Mouse (Mus musculus): ENCODE measurements at regions not wholly inside any gene's neighbourhood (a gene's known extent, or its start where the extent isn't known, plus 50 kb on each side); places are given as distances from the start of the nearest gene placed in this dataset.
"Not testable (repeated sequence)": the region's sequence is repeated elsewhere in the genome, so short reads cannot be mapped to it uniquely, and the experiment has no call there.

DNA sequence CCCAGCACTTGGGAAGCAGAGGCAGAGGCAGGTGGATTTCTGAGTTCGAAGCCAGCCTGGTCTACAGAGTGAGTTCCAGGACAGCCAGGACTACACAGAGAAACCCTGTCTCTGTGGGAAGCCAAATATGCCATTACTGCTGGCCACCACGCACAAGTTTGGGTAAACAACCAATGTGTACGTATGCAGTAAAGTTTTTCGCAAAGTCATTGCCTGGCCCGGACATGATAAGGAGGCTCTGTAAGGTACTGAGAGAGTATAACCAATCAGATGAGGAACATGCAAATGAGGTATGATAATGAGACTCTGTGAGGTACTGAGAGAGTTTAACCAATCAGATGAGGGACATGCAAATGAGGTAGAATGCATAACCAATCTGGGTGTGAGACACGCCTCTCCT lies 99.5 kb upstream of the Rps6ka3 start:
- ATAC-seq (ENCODE audit: low FRiP score); H3K4me1 ChIP-seq; H3K4me2 ChIP-seq (replicated peaks); H3K9ac ChIP-seq; H3K27me3 ChIP-seq; H3K36me3 ChIP-seq; H3K27ac ChIP-seq; H3K9me3 ChIP-seq (replicated peaks); H3K4me3 ChIP-seq: not testable (repeated sequence)
- 87% methylated on average over 6 of the region's 6 CpGs for WGBS

DNA sequence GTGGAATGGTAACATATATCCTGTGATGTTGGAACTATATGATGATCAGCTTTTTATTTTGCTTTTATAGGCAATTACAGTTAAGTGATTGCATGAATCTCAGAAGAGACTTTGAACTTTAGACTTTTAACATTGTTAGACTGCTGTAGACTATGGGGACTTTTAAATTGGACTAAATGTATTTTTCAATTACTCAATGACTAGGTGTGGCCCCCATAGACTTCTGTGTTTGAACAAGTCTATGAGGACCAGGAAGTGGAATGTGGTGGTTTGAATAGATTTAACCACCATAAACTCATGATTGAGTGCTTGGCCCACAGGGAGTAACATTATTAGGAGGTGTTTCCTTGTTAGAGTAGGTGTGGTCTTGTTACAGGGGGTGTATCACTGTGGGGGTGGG lies 93.9 kb upstream of the Rps6ka3 start:
- no peaks in the 10 kb centered on the region for H3K27me3 ChIP-seq
- no peak for ATAC-seq (ENCODE audit: low FRiP score)

DNA sequence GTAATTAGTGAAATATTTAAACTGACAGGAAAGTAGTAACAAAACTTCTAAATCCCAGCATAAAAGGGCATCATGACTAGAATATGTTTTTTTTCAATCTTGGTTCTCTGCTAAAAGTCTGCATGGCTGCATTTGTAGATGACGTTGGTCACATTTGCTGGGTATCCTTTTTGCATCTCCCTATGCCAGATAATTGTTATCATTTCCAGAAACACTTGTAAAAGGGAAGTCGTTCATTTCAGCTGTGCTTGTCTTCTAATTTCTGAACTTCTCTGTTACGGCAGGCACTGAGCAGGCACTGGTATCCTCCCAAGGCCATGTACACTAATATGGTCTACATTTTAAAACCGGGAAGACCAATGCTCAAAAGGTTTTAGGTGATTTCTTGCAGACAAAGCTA lies 69.6 kb upstream of the Rps6ka3 start:
- ATAC-seq (ENCODE audit: low FRiP score): no peak
- Histone ChIP-seq H3K4me2 (replicated peaks) (no peak overlapping the region), H3K9me3 (replicated peaks) (no peaks in the 10 kb centered on the region), H3K27me3 (no peaks in the 10 kb centered on the region), H3K27ac (no peak overlapping the region), H3K9ac (no peak overlapping the region), H3K4me1 (no peaks in the 10 kb centered on the region), H3K36me3 (no peaks in the 10 kb centered on the region), H3K4me3 (no peak overlapping the region)
- 83% methylated on average over 4 of the region's 4 CpGs for WGBS

More for the DNA sequence above, 93.9 kb upstream of the Rps6ka3 start:
- Histone ChIP-seq H3K4me1 (no peaks in the 10 kb centered on the region), H3K27ac (no peak overlapping the region), H3K9me3 (replicated peaks) (no peaks in the 10 kb centered on the region), H3K4me3 (no peak overlapping the region), H3K9ac (no peak overlapping the region), H3K36me3 (no peaks in the 10 kb centered on the region), H3K4me2 (replicated peaks) (no peak overlapping the region)

DNA sequence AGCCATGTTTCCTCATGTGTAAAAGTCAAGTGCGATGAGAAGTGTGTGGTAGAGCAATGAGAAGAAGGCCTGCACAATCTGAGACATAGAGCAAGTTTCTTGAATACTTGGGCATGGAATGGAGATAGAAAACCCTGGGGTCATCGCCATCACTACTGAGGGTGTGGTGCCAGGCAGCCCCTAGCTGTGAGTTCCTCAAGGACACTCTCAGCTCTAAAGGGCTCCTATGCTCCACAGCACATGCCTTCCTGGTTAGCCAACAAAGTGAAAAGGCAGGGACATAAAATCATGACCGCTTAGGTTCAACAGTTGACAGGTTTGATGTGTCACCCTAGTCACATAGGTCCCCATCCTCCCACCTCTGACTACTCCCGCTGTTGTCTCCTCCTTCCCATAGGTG lies 66.8 kb upstream of the Rps6ka3 start:
- no peak overlapping the region for H3K27ac ChIP-seq
- WGBS: 79% methylated on average over 4 of the region's 4 CpGs
- H3K9ac ChIP-seq: no peak overlapping the region
- H3K4me3 ChIP-seq: no peak overlapping the region
- H3K27me3 ChIP-seq: no peaks in the 10 kb centered on the region
- H3K4me1 ChIP-seq: no peaks in the 10 kb centered on the region
- no peaks in the 10 kb centered on the region for H3K36me3 ChIP-seq
- no peak for ATAC-seq (ENCODE audit: low FRiP score)
- no peaks in the 10 kb centered on the region for H3K9me3 ChIP-seq (replicated peaks)
- no peak overlapping the region for H3K4me2 ChIP-seq (replicated peaks)

DNA sequence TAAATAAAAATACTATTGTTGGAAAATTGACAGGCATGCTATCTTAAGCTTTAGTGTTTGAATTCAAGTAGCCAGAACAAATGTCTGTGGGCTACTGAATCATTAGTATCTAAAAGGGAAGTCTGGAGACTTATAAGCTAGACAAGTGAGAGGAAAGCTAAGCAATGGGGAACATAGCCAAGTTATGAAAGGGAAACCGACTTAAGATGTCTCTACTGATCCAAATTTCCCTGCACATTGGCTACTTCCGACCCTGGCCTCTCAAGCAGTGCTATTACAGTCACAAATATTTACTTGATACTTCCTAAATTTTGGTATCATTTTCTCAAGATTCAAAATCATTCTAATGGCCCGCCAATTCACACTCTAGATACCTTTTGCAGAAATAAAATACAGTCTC lies 65.4 kb upstream of the Rps6ka3 start:
- H3K36me3 ChIP-seq: no peaks in the 10 kb centered on the region
- H3K9ac ChIP-seq: no peak overlapping the region
- no peaks in the 10 kb centered on the region for H3K9me3 ChIP-seq (replicated peaks)
- H3K27ac ChIP-seq: no peak overlapping the region
- H3K27me3 ChIP-seq: no peaks in the 10 kb centered on the region
- 82% methylated on average over 3 of the region's 3 CpGs for WGBS
- no peak overlapping the region for H3K4me3 ChIP-seq
- H3K4me2 ChIP-seq (replicated peaks): no peak overlapping the region
- no peak for ATAC-seq (ENCODE audit: low FRiP score)
- H3K4me1 ChIP-seq: no peaks in the 10 kb centered on the region

DNA sequence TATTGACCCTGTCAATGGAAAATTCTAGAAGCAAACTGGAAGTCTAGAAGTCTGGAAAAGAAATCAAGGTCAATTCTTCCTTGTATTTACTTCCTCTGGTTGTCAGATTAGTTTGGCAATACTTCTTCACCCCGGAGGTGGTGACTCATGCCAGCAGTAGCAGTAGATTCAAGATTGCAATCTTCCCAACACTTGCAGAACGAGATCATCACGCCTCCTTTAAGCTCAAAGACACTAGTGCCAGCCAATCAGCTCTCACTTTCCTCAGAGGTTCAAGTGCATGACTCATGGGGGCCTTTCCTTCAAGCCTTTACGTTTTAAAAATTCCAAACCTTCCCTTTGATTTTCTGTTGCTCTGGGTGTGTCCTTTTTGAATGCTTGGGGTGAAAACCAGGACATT lies 64.9 kb upstream of the Rps6ka3 start:
- ATAC-seq (ENCODE audit: low FRiP score): no peak
- Histone ChIP-seq H3K27me3 (no peaks in the 10 kb centered on the region), H3K4me1 (no peaks in the 10 kb centered on the region), H3K36me3 (no peaks in the 10 kb centered on the region), H3K4me2 (replicated peaks) (no peak overlapping the region), H3K9me3 (replicated peaks) (no peaks in the 10 kb centered on the region), H3K9ac (no peak overlapping the region), H3K4me3 (no peak overlapping the region), H3K27ac (no peak overlapping the region)
- 72% methylated on average over 4 of the region's 4 CpGs for WGBS

DNA sequence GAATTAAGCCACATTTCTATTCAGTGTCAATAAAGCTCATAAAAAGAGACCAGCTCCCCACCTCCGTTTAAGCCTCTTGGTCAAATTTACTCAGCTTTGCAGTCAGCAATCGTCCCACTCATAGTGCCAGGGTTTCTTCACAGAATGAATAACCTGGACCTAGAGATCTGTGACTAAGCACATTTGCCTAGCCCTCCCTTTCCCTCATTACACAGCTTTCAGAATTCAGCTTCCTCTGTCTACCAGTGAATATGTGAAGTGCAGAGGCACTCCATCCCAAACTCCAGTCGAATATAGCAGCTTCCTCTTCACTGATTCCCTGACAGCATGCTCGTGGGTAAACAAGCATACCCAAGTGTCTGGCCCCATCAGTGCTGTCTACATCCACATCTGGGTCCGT lies 54.3 kb upstream of the Rps6ka3 start:
- H3K9ac ChIP-seq: no peak overlapping the region
- H3K36me3 ChIP-seq: no peaks in the 10 kb centered on the region
- ATAC-seq (ENCODE audit: low FRiP score): no peak
- H3K4me2 ChIP-seq (replicated peaks): no peak overlapping the region
- no peaks in the 10 kb centered on the region for H3K9me3 ChIP-seq (replicated peaks)
- H3K4me3 ChIP-seq: no peak overlapping the region
- no peaks in the 10 kb centered on the region for H3K4me1 ChIP-seq
- 76% methylated on average over 5 of the region's 5 CpGs for WGBS
- H3K27me3 ChIP-seq: no peaks in the 10 kb centered on the region
- no peak overlapping the region for H3K27ac ChIP-seq

DNA sequence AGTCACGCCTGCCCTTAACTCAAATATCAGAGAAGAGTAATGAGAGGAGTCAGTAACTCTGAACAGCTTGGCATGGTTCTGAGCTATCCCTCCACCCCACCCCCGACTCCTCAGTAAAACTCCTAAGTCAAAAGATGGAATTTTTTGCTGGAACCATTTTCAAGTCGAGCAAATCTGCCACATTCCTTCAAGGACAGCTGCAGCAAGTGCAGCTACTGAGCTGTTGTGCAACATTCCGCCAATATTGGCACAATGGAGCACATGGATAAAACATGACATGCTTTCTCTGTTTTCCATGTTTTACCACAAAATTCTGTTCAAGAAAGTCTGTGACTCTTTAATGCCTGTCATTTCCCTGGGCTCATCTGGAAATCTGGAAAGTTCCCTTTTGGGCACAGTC lies 53.1 kb upstream of the Rps6ka3 start:
- Histone ChIP-seq H3K4me2 (replicated peaks) (no peak overlapping the region), H3K9me3 (replicated peaks) (no peaks in the 10 kb centered on the region), H3K36me3 (no peaks in the 10 kb centered on the region), H3K4me3 (no peak overlapping the region), H3K27ac (no peak overlapping the region), H3K27me3 (no peaks in the 10 kb centered on the region), H3K9ac (no peak overlapping the region), H3K4me1 (no peaks in the 10 kb centered on the region)
- ATAC-seq (ENCODE audit: low FRiP score): no peak
- WGBS: 66% methylated on average over 4 of the region's 4 CpGs

DNA sequence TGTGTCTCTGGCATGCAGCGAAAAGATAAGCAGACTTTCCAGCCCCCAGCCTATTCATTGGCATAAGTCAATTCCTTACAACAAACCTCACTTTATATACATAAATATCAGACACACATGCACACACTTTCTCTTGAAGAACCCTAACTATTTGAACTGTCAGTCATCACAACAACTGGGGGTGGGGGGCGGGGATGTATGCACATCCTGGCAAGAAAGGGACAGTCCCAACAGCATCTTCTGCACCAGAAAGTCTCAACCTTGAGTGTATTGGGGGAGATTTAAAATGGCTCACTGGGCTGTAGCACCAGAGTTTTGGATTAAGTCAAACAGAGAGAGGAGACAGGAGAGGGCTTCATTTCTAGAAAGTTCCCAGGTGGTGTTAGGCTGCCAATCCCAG lies 50.4 kb upstream of the Rps6ka3 start:
- H3K9me3 ChIP-seq (replicated peaks): no peaks in the 10 kb centered on the region
- no peak overlapping the region for H3K4me3 ChIP-seq
- H3K27me3 ChIP-seq: no peaks in the 10 kb centered on the region
- no peak for ATAC-seq (ENCODE audit: low FRiP score)
- no peaks in the 10 kb centered on the region for H3K4me1 ChIP-seq
- no peak overlapping the region for H3K27ac ChIP-seq
- H3K9ac ChIP-seq: no peak overlapping the region
- 87% methylated on average over 2 of the region's 2 CpGs for WGBS
- H3K36me3 ChIP-seq: no peaks in the 10 kb centered on the region
- H3K4me2 ChIP-seq (replicated peaks): no peak overlapping the region
